Mouse (Mus musculus) C2C12 (cell line): ENCODE data around the gene Csnk2a1.

Experiments
- CEBPB ChIP-seq: IDR thresholded peaks from one replicate; pipeline ENCODE4 v1.6.1; 2011; ENCODE audit warnings: low read depth, mild to moderate bottlenecking, control low read depth, moderate library complexity
- CTCF ChIP-seq: IDR thresholded peaks from one replicate; pipeline ENCODE4 v1.5.1; 2011; ENCODE audit not compliant: control insufficient read depth, insufficient read depth, insufficient read length
- FOSL1 ChIP-seq: IDR thresholded peaks from one replicate; pipeline ENCODE4 v1.8.0; 2011; ENCODE audit warnings: mild to moderate bottlenecking, low read length; ENCODE audit not compliant: poor library complexity, insufficient read depth, severe bottlenecking
- MAX ChIP-seq: IDR thresholded peaks from one replicate; pipeline ENCODE4 v1.6.1; 2011; ENCODE audit warnings: mild to moderate bottlenecking, control low read depth
- MYOD1 ChIP-seq: IDR thresholded peaks from one replicate; pipeline ENCODE4 v1.6.1; 2011; ENCODE audit warnings: low read depth; ENCODE audit not compliant: control insufficient read depth, insufficient read length
- USF1 ChIP-seq: IDR thresholded peaks from one replicate; pipeline ENCODE4 v1.6.1; 2011; ENCODE audit warnings: low read depth, mild to moderate bottlenecking, control low read depth, moderate library complexity

GRCm38 (mm10) chr2:152177162-152177805 lies 49.4 kb upstream of the Csnk2a1 start:
- TF ChIP-seq CTCF (no peak), USF1 (no peak), MAX (no peak), MYOD1 (no peak), FOSL1 (no peak), CEBPB (no peak)
